Mouse (Mus musculus) heart, embryonic 15.5 days (tissue): ENCODE measurements at regions not wholly inside any gene's neighbourhood (a gene's known extent, or its start where the extent isn't known, plus 50 kb on each side); places are given as distances from the start of the nearest gene placed in this dataset.

Experiments
- ATAC-seq: fragments of 200-750 bp; cut with Nextera tagmentation; replicated peaks from 2 replicates; pipeline ENCODE4 v1.8.0; 2017; ENCODE audit warnings: low read depth, moderate TSS enrichment; ENCODE audit not compliant: insufficient number of reproducible peaks, insufficient read depth, low FRiP score
- H3K27ac ChIP-seq: fragments of 300-500 bp; sonication (generic); 2 replicates; pipeline ENCODE4 v1.5.1; 2015; ENCODE audit warnings: mild to moderate bottlenecking, inconsistent platforms
- H3K27me3 ChIP-seq: fragments of 300-500 bp; sonication (generic); 2 replicates; pipeline ENCODE4 v1.6.1; 2015; ENCODE audit warnings: inconsistent platforms
- H3K36me3 ChIP-seq: fragments of 300-500 bp; sonication (generic); 2 replicates; pipeline ENCODE4 v1.6.1; 2015; ENCODE audit warnings: mild to moderate bottlenecking, inconsistent platforms
- H3K4me1 ChIP-seq: fragments of 300-500 bp; sonication (generic); replicated peaks from 2 replicates; pipeline ENCODE4 v1.6.1; 2015; ENCODE audit warnings: inconsistent platforms
- H3K4me2 ChIP-seq: fragments of 300-500 bp; sonication (generic); 2 replicates; pipeline ENCODE4 v1.6.1; 2015; ENCODE audit warnings: inconsistent platforms, mild to moderate bottlenecking, moderate library complexity
- H3K4me3 ChIP-seq: fragments of 300-500 bp; sonication (generic); 2 replicates; pipeline ENCODE4 v1.5.1; 2015; ENCODE audit warnings: mild to moderate bottlenecking, inconsistent platforms
- H3K9ac ChIP-seq: fragments of 300-500 bp; sonication (generic); 2 replicates; pipeline ENCODE4 v1.6.1; 2015; ENCODE audit warnings: mild to moderate bottlenecking, inconsistent platforms
- H3K9me3 ChIP-seq: fragments of 300-500 bp; sonication (generic); replicated peaks from 2 replicates; pipeline ENCODE4 v1.6.1; 2016; ENCODE audit warnings: inconsistent platforms
- WGBS: fragments of 180-500 bp; shearing (Covaris S2); methylation state at CpG from one replicate; pipeline ENCODE4 v1.1.7; 2015; ENCODE audit warnings: mixed read lengths; 5-methylcytosine and 5-hydroxymethylcytosine counted together

DNA sequence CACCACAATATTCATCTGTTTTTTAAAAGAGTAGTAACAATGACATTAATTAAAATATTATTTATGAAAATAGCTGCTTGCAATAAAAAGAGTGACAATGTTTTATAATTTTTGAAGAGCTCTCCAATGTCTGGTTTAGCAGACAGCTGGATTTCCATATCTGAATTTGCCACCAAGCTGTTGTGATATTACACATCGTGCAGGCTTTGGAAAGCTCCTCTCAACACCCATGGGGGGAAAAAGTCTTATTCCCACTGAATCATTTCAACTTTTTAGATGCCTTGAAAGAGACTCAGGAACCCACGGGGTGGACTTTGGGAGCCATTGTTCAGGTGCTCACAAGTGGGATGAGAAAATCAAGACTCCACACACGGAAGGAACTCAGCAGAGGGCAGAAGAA, 106.6 kb upstream of the Klf13 start:
- no peak overlapping the region for H3K27ac ChIP-seq
- no peak overlapping the region for H3K4me3 ChIP-seq
- no peaks in the 10 kb centered on the region for H3K27me3 ChIP-seq
- no peaks in the 10 kb centered on the region for H3K9me3 ChIP-seq
- H3K4me1 ChIP-seq, result peaks cover 29% of the 10 kb centered on the region
- H3K4me2 ChIP-seq, result no peak overlapping the region
- 76% methylated on average over 3 of the region's 3 CpGs for WGBS
- no peaks in the 10 kb centered on the region for H3K36me3 ChIP-seq
- no peak overlapping the region for H3K9ac ChIP-seq
- ATAC-seq, result no peak

DNA sequence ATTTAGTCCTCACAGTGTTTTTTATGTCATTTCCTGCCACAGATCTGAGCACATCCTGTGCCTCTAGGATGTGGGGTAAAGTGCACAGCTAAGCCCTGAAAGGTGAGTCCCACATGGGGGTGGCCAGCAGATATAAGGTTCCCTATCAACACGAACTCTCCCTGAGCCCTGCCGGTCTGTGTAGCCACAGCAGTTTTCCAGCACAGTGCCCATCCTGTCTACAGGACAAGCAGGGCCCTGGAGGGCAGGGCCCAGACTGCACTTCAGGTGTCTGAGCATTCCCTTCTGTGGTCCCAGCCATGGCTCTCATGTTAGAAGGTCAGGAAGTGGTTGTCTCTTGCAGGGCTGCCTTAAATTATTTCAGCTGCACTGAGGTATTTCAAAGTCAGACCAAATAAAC, 104.3 kb upstream of the Klf13 start:
- Histone ChIP-seq H3K9me3 (no peaks in the 10 kb centered on the region), H3K36me3 (no peaks in the 10 kb centered on the region), H3K27ac (no peak overlapping the region; the same call in 1 of the 2 replicates), H3K4me2 (no peak overlapping the region), H3K4me3 (no peak overlapping the region), H3K27me3 (no peaks in the 10 kb centered on the region), H3K9ac (no peak overlapping the region), H3K4me1 (peaks cover 16% of the 10 kb centered on the region)
- no peak for ATAC-seq
- 39% methylated on average over 2 of the region's 2 CpGs for WGBS

DNA sequence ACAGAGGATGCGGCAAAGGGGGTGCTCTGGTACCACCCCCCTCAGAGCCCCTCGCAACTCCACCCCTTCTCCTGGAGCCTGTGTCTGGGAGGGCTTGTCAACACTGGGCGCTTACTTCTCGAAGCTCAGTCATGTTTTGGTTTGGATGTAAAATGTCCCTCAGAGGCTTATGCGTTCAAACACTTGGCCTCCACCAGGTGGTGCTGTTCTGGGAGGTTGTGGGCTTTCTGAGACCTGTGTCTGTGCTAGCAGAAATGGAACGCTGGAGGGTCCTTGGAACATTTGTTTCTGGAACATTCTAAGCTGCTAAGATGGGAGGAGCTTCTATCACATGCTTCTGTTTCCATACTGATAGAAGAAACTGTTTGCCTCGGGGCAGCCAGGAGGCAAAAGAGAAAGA, 102.6 kb upstream of the Klf13 start:
- H3K27me3 ChIP-seq, result no peaks in the 10 kb centered on the region
- ATAC-seq, result no peak
- H3K4me1 ChIP-seq, result peaks cover 12% of the 10 kb centered on the region
- no peak overlapping the region for H3K9ac ChIP-seq
- WGBS, result 92% methylated on average over 7 of the region's 7 CpGs
- no peaks in the 10 kb centered on the region for H3K36me3 ChIP-seq
- no peak overlapping the region for H3K4me2 ChIP-seq
- H3K4me3 ChIP-seq, result no peak overlapping the region
- no peak overlapping the region for H3K27ac ChIP-seq
- no peaks in the 10 kb centered on the region for H3K9me3 ChIP-seq

- H3K9ac ChIP-seq, result no peak overlapping the region
- H3K9me3 ChIP-seq, result no peaks in the 10 kb centered on the region
- no peak overlapping the region for H3K27ac ChIP-seq
- peaks cover 17% of the 10 kb centered on the region for H3K4me1 ChIP-seq
- no peaks in the 10 kb centered on the region for H3K27me3 ChIP-seq
- no peak overlapping the region for H3K4me3 ChIP-seq
- H3K36me3 ChIP-seq, result no peaks in the 10 kb centered on the region
- 75% methylated on average over 7 of the region's 7 CpGs for WGBS
- H3K4me2 ChIP-seq, result no peak overlapping the region
- ATAC-seq, result no peak
Measured at GRCm38 (mm10) chr7:64040026-64040737, 101.5 kb upstream of the Klf13 start.

- no peaks in the 10 kb centered on the region for H3K36me3 ChIP-seq
- ATAC-seq, result no peak
- 75% methylated on average over 8 of the region's 8 CpGs for WGBS
- H3K4me2 ChIP-seq, result no peak overlapping the region
- peaks cover 36% of the 10 kb centered on the region for H3K4me1 ChIP-seq
- H3K4me3 ChIP-seq, result no peak overlapping the region
- no peak overlapping the region for H3K9ac ChIP-seq
- no peaks in the 10 kb centered on the region for H3K9me3 ChIP-seq
- H3K27ac ChIP-seq, result no peak overlapping the region
- H3K27me3 ChIP-seq, result no peaks in the 10 kb centered on the region
Measured at GRCm38 (mm10) chr7:64037701-64038231, 99.1 kb upstream of the Klf13 start.

DNA sequence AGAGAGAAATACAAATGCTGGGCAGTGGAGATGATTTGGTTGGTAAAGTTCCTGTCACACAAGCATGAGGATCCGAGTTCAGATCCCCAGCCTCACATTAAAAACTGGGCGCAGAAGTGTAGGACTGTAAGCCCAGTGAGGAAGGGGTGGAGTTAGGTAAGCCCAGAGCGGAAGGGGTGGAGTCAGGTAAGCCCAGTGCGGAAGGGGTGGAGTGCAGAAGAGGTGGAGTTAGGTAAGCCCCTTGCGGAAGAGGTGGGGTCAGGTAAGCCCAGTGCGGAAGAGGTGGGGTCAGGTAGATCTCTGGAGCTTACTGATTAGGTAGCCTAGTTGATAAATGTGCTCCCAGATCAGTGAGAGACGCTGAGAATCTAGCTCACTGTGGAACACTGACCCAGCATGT, 97.4 kb upstream of the Klf13 start:
- Histone ChIP-seq H3K9ac (no peak overlapping the region), H3K36me3 (no peaks in the 10 kb centered on the region), H3K4me3 (no peak overlapping the region), H3K27me3 (no peaks in the 10 kb centered on the region), H3K9me3 (no peaks in the 10 kb centered on the region), H3K27ac (no peak overlapping the region), H3K4me1 (peaks cover 40% of the 10 kb centered on the region), H3K4me2 (no peak overlapping the region)
- WGBS, result 90% methylated on average over 7 of the region's 7 CpGs
- ATAC-seq, result peak; percentile 23; the same call in 1 of the 2 replicates

- no peaks in the 10 kb centered on the region for H3K36me3 ChIP-seq
- no peak overlapping the region for H3K27ac ChIP-seq
- 39% methylated on average over 8 of the region's 8 CpGs for WGBS
Measured at GRCm38 (mm10) chr7:64035025-64035606, 96.4 kb upstream of the Klf13 start.

DNA sequence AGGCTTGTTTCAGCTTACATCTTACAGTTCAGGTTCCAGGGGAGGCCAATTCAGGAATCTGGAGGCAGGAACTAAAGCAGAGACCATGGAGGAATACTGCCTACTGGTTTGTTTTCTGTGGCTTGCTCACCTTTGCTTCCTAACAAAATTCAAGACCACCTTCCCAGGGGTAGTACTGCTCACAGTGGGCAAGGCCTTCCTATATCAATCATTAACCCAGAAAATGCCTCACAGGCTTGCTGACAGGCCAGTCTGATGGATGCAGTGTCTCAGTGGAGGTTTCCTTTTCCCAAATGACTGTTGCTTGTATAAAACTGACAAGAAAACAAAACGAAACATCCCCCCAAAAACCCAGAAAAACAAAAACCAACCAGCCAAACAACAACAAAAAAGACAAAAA, 95.8 kb upstream of the Klf13 start:
- WGBS, result 64% methylated on average over 1 of the region's 1 CpGs
- Histone ChIP-seq H3K4me3 (no peak overlapping the region), H3K4me1 (peaks cover 33% of the 10 kb centered on the region), H3K27ac (no peak overlapping the region), H3K4me2 (no peak overlapping the region), H3K9ac (no peak overlapping the region), H3K27me3 (no peaks in the 10 kb centered on the region), H3K9me3 (no peaks in the 10 kb centered on the region), H3K36me3 (no peaks in the 10 kb centered on the region)
- ATAC-seq, result no peak

More at GRCm38 (mm10) chr7:64035025-64035606, 96.4 kb upstream of the Klf13 start:
- no peak overlapping the region for H3K4me3 ChIP-seq
- H3K9me3 ChIP-seq, result no peaks in the 10 kb centered on the region
- peaks cover 39% of the 10 kb centered on the region for H3K4me1 ChIP-seq
- H3K9ac ChIP-seq, result no peak overlapping the region
- no peak for ATAC-seq
- no peaks in the 10 kb centered on the region for H3K27me3 ChIP-seq
- no peak overlapping the region for H3K4me2 ChIP-seq

DNA sequence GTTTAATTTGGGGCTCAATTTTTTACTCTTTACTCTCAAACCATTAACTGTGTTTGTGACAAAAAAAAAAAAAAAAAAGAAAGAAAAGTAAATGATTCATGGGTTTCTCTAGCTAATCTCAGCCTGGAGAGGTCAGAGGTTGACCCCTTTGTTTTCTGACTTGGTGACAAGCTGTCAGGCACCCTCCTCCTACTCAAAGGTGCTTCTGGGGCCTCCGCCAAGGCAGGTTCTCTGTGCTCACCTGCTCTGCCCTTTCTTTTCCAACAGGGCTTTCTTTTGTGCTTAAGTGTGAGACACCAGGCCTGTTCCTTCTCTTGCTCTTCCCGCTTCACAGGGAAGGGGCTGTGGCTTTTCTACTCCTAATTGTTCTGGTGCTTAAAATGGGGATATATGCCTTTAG, 94.7 kb upstream of the Klf13 start:
- Histone ChIP-seq H3K9me3 (no peaks in the 10 kb centered on the region), H3K27ac (peak overlapping the region; percentile 43), H3K4me2 (no peak overlapping the region), H3K4me1 (peaks cover 31% of the 10 kb centered on the region), H3K9ac (no peak overlapping the region), H3K36me3 (no peaks in the 10 kb centered on the region), H3K27me3 (no peaks in the 10 kb centered on the region), H3K4me3 (no peak overlapping the region)
- WGBS, result 66% methylated on average over 2 of the region's 2 CpGs
- ATAC-seq, result no peak

GRCm38 (mm10) chr7:64032921-64033354, 94.2 kb upstream of the Klf13 start:
- Histone ChIP-seq H3K9ac (no peak overlapping the region), H3K27me3 (no peaks in the 10 kb centered on the region), H3K9me3 (no peaks in the 10 kb centered on the region), H3K4me3 (no peak overlapping the region), H3K36me3 (no peaks in the 10 kb centered on the region), H3K4me2 (no peak overlapping the region), H3K4me1 (peaks cover 31% of the 10 kb centered on the region), H3K27ac (peak overlapping the region; percentile 43)
- ATAC-seq, result peak; percentile 32; the same call in 1 of the 2 replicates
- WGBS, result 21% methylated on average over 9 of the region's 9 CpGs

GRCm38 (mm10) chr7:64030650-64031049, 91.9 kb upstream of the Klf13 start:
- peaks cover 31% of the 10 kb centered on the region for H3K4me1 ChIP-seq
- ATAC-seq, result no peak
- WGBS, result 92% methylated on average over 2 of the region's 2 CpGs
- no peaks in the 10 kb centered on the region for H3K27me3 ChIP-seq
- H3K9ac ChIP-seq, result no peak overlapping the region
- no peak overlapping the region for H3K4me3 ChIP-seq
- no peaks in the 10 kb centered on the region for H3K36me3 ChIP-seq
- no peak overlapping the region for H3K27ac ChIP-seq
- no peak overlapping the region for H3K4me2 ChIP-seq
- H3K9me3 ChIP-seq, result no peaks in the 10 kb centered on the region

- Histone ChIP-seq H3K36me3 (no peaks in the 10 kb centered on the region), H3K9me3 (no peaks in the 10 kb centered on the region)
- 84% methylated on average over 7 of the region's 7 CpGs for WGBS
Measured at GRCm38 (mm10) chr7:64027100-64027499, 88.4 kb upstream of the Klf13 start.

More at GRCm38 (mm10) chr7:64027100-64027499, 88.4 kb upstream of the Klf13 start:
- H3K4me3 ChIP-seq, result no peak overlapping the region
- no peak overlapping the region for H3K27ac ChIP-seq
- no peak overlapping the region for H3K9ac ChIP-seq
- no peaks in the 10 kb centered on the region for H3K27me3 ChIP-seq
- H3K4me2 ChIP-seq, result no peak overlapping the region
- H3K4me1 ChIP-seq, result peaks cover 19% of the 10 kb centered on the region
- ATAC-seq, result no peak
